Mouse (Mus musculus) CH12.LX (cell line): ENCODE results near the gene Azi2. TPM values are rescaled to one million over a fixed set of nuclear protein-coding genes. Genes with fewer than 3 reads are reported as not detected.
A peak's percentile ranks its signal among the peaks of the same experiment; 100 is the strongest.

Experiments
- DNase-seq: peaks from one replicate; pipeline ENCODE4 v3.0.0-alpha.2; 2013; ENCODE audit errors: extremely low read depth
- H3K27ac ChIP-seq: 2 replicates; pipeline ENCODE4 v1.5.1; 2012; ENCODE audit warnings: low read depth, mild to moderate bottlenecking, control low read depth, moderate library complexity; ENCODE audit not compliant: insufficient read depth
- H3K27me3 ChIP-seq: replicated peaks from 2 replicates; pipeline ENCODE3; 2012; ENCODE audit warnings: inconsistent platforms
- H3K36me3 ChIP-seq, 2 experiments: replicated peaks in 1 of 2; 2 replicates each; pipeline versions ENCODE3 to v1.6.1; 2012; ENCODE audit warnings: inconsistent platforms in 1 of 2, low read length in 1 of 2, mild to moderate bottlenecking in 1 of 2, mixed read lengths in 1 of 2, moderate library complexity in 1 of 2; ENCODE audit not compliant: control insufficient read depth in 1 of 2, insufficient read depth in 1 of 2
- H3K4me1 ChIP-seq, 2 experiments: 2 replicates each; pipeline ENCODE4 v1.6.1; 2012; ENCODE audit warnings: inconsistent platforms in 1 of 2, moderate library complexity in 1 of 2; ENCODE audit not compliant: insufficient read depth in 2 of 2, control insufficient read depth in 1 of 2
- H3K4me2 ChIP-seq: 2 replicates; pipeline ENCODE4 v1.6.1; 2012; ENCODE audit warnings: low read depth, mild to moderate bottlenecking, control low read depth; ENCODE audit not compliant: poor library complexity, insufficient read depth, severe bottlenecking
- H3K4me3 ChIP-seq, 3 experiments: fragments of 150-350 bp in 1 of 3; sonication (generic) in 1 of 3; replicated peaks in 1 of 3; 2 replicates each; pipeline versions ENCODE3 to v1.5.1; 2011 to 2012; ENCODE audit warnings: low read depth in 2 of 3, low read length in 2 of 3, mild to moderate bottlenecking in 2 of 3, moderate library complexity in 2 of 3, control low read depth in 1 of 3, improper control_type of control experiment in 1 of 3, inconsistent platforms in 1 of 3, mixed read lengths in 1 of 3; ENCODE audit not compliant: poor library complexity in 1 of 3
- H3K79me2 ChIP-seq: replicated peaks from 2 replicates; pipeline ENCODE4 v1.6.1; 2012; ENCODE audit warnings: mild to moderate bottlenecking, moderate library complexity; ENCODE audit not compliant: control insufficient read depth, poor library complexity, insufficient read depth, severe bottlenecking; ENCODE audit errors: extremely low read depth
- H3K9ac ChIP-seq: 2 replicates; pipeline ENCODE4 v1.6.1; 2012; ENCODE audit warnings: low read depth, mild to moderate bottlenecking, control low read depth, moderate library complexity; ENCODE audit not compliant: insufficient read depth
- H3K9me3 ChIP-seq: replicated peaks from 2 replicates; pipeline ENCODE3; 2012; ENCODE audit warnings: low read length, inconsistent platforms, mixed read lengths
- CTCF ChIP-seq, 2 experiments: IDR thresholded peaks in 1 of 2; conservative IDR thresholded peaks in 1 of 2; 2 replicates each; pipeline ENCODE4 v1.5.1; 2011 to 2012; ENCODE audit warnings: low read depth in 2 of 2, low read length in 2 of 2, improper control_type of control experiment in 1 of 2, inconsistent platforms in 1 of 2, mild to moderate bottlenecking in 1 of 2, moderate library complexity in 1 of 2
- HCFC1 ChIP-seq: IDR thresholded peaks from 2 replicates; pipeline ENCODE4 v1.6.1; 2012; ENCODE audit warnings: low read depth, mild to moderate bottlenecking, inconsistent platforms, low read length, improper control_type of control experiment
- JUND ChIP-seq: conservative IDR thresholded peaks from 2 replicates; pipeline ENCODE4 v1.6.1; 2011; ENCODE audit warnings: low read depth, low read length, improper control_type of control experiment
- MAX ChIP-seq: IDR thresholded peaks from 2 replicates; pipeline ENCODE4 v1.6.1; 2011; ENCODE audit warnings: low read length, improper control_type of control experiment
- MAZ ChIP-seq: IDR thresholded peaks from 2 replicates; pipeline ENCODE4 v1.6.1; 2012; ENCODE audit warnings: low read depth, mild to moderate bottlenecking, inconsistent platforms, low read length, improper control_type of control experiment, moderate library complexity
- MEF2A ChIP-seq: IDR thresholded peaks from 2 replicates; pipeline ENCODE4 v1.6.1; 2014; ENCODE audit warnings: low read depth, mild to moderate bottlenecking, inconsistent platforms, low read length, improper control_type of control experiment, borderline replicate concordance
- RAD21 ChIP-seq: IDR thresholded peaks from 2 replicates; pipeline ENCODE4 v1.6.1; 2011; ENCODE audit warnings: low read depth, mild to moderate bottlenecking, low read length, improper control_type of control experiment, moderate library complexity
- RCOR1 ChIP-seq: conservative IDR thresholded peaks from 2 replicates; pipeline ENCODE4 v1.6.1; 2012; ENCODE audit warnings: low read depth, mild to moderate bottlenecking, inconsistent platforms, low read length, improper control_type of control experiment
- TBP ChIP-seq: conservative IDR thresholded peaks from 2 replicates; pipeline ENCODE4 v1.6.1; 2011; ENCODE audit warnings: low read depth, low read length, improper control_type of control experiment
- TCF12 ChIP-seq: IDR thresholded peaks from 2 replicates; pipeline ENCODE4 v1.6.1; 2014; ENCODE audit warnings: low read depth, mild to moderate bottlenecking, inconsistent platforms, low read length, improper control_type of control experiment
- dilution Hi-C: fragments of 300-500 bp; cut with MboI; formaldehyde crosslinking; loops from 2 replicates; pipeline ENCODE4 v1.14.3; 2020; ENCODE audit warnings: low sequenced_read_pairs; ENCODE audit not compliant: extremely low pct_unique_long_range_greater_than_20kb, extremely low pct_ligation_motif_present
- in situ Hi-C: fragments of 300-500 bp; cut with MboI; formaldehyde crosslinking; loops from 3 replicates; pipeline ENCODE4 v1.14.3; 2019; ENCODE audit warnings: low sequenced_read_pairs, low pct_ligation_motif_present, low pct_unique_long_range_greater_than_20kb, mixed read lengths
- polyA plus RNA-seq: library from polyadenylated mRNA; unstranded; fragments of >175 nt; gene quantifications from 2 replicates; pipeline ENCODE4 v1.2.1, GENCODE M21; 2012; ENCODE audit warnings: low read depth; ENCODE audit not compliant: insufficient read length
- total RNA-seq, 2 experiments: library from RNA; depleted of rRNA; stranded (reverse); fragments of 300-350 nt in 1 of 2; fragments of >200 nt in 1 of 2; gene quantifications; 2 replicates each; pipeline ENCODE4 v1.2.3; 2012 to 2014

The Azi2 gene
- total and polyA plus RNA-seq, 3 experiments: 25.4 to 52.6 (median 32.6) TPM

GRCm38 (mm10) chr9:118012928-118013327, 27.4 kb upstream of the Azi2 start:
- in situ Hi-C loops: no loop called here
- Histone ChIP-seq H3K27ac (no peak overlapping the region), H3K27me3 (no peaks in the 10 kb centered on the region), H3K9me3 (no peaks in the 10 kb centered on the region), H3K4me3 (no peak overlapping the region), H3K4me1 (no peaks in the 10 kb centered on the region), H3K9ac (no peak overlapping the region), H3K36me3 (no peaks in the 10 kb centered on the region), H3K4me2 (no peak overlapping the region), H3K79me2 (no peaks in the 10 kb centered on the region)
- TF ChIP-seq RCOR1 (no peak), HCFC1 (no peak), MAX (no peak), MAZ (no peak), JUND (no peak)
- DNase-seq: no peak
- dilution Hi-C loops: no loop called here

GRCm38 (mm10) chr9:118024966-118025365, 15.3 kb upstream of the Azi2 start:
- H3K9ac ChIP-seq: no peak overlapping the region
- no peak for DNase-seq
- no peak overlapping the region for H3K27ac ChIP-seq
- dilution Hi-C loops (no loop called here), in situ Hi-C loops (no loop called here)
- no peak overlapping the region for H3K4me2 ChIP-seq
- no peak overlapping the region for H3K4me3 ChIP-seq
- no peaks in the 10 kb centered on the region for H3K36me3 ChIP-seq
- TF ChIP-seq TCF12 (no peak), TBP (no peak), CTCF (conservative IDR thresholded peaks at IDR 0.05 in 1 of 2, IDR thresholded peaks at IDR 0.05 in 1 of 2; ENCODE audit: low read depth in 2 of 2, low read length in 2 of 2) (no peak), JUND (no peak), MEF2A (no peak)
- H3K79me2 ChIP-seq: no peaks in the 10 kb centered on the region
- no peaks in the 10 kb centered on the region for H3K9me3 ChIP-seq
- no peaks in the 10 kb centered on the region for H3K4me1 ChIP-seq
- no peaks in the 10 kb centered on the region for H3K27me3 ChIP-seq

- Histone ChIP-seq H3K9me3 (no peaks in the 10 kb centered on the region), H3K27me3 (no peaks in the 10 kb centered on the region), H3K79me2 (no peaks in the 10 kb centered on the region), H3K36me3 (no peaks in the 10 kb centered on the region), H3K27ac (no peak overlapping the region), H3K4me2 (no peak overlapping the region), H3K4me3 (no peak overlapping the region), H3K4me1 (0 out of 4 replicates have a peak, but pooled peaks cover 0 to 2% of the 10 kb centered on the region in 2 experiments), H3K9ac (no peak overlapping the region)
- in situ Hi-C loops (no loop called here), dilution Hi-C loops (no loop called here)
- peak; percentile 40 for TF ChIP-seq RAD21
- TF ChIP-seq JUND: no peak
- TF ChIP-seq CTCF (conservative IDR thresholded peaks at IDR 0.05 in 1 of 2, IDR thresholded peaks at IDR 0.05 in 1 of 2; ENCODE audit: low read depth in 2 of 2, low read length in 2 of 2): peak in 1 of 2 experiments; percentile 42; a peak in 2 of 4 replicates
- no peak for DNase-seq
These were observed 10.8 kb upstream of the Azi2 start for GRCm38 (mm10) chr9:118029490-118029889.
